Mouse (Mus musculus) kidney, adult 10 weeks (tissue): Measurements from ENCODE around the gene Erich6b. TPM values are rescaled to one million over a fixed set of nuclear protein-coding genes. Genes with fewer than 3 reads are reported as not detected.

Experiments
- polyA plus RNA-seq: library from polyadenylated mRNA; stranded (reverse); fragments of 350-450 nt; fragmentation: Illumina TruSeq; extraction: RNeasy Lipid Tissue Mini Kit (QIAGEN cat#74804); gene quantifications from one replicate; pipeline ENCODE4 v1.2.3, GENCODE M21; 2014; ENCODE audit warnings: low read depth, low replicate concordance

Gene Erich6b
- polyA plus RNA-seq, result not detected

GRCm38 (mm10) chr14:75642080-75642479 is at the start of gene Erich6b:
Erich6b (plus strand) TSS chr14:75642259.

GRCm38 (mm10) chr14:75592978-75593377 is 49.1 kb upstream of the Erich6b start, which contains the start of gene Spert:
Spert (minus strand) TSS chr14:75593116.

Other genes with a start within 250 kb of the Erich6b start
- gene Siah3, start 186.3 kb upstream of the Erich6b start, polyA plus RNA-seq, result not detected
- not detected for gene Spert, start 49.1 kb upstream of the Erich6b start, polyA plus RNA-seq
- gene Cog3, start 112.3 kb downstream of the Erich6b start, polyA plus RNA-seq, result 24.4 TPM
- 123 TPM for gene Slc25a30, start 144.8 kb downstream of the Erich6b start, polyA plus RNA-seq
- gene Tpt1, start 202.8 kb downstream of the Erich6b start, polyA plus RNA-seq, result 10,775 TPM